Mouse (Mus musculus) lung, embryonic 16.5 days (tissue): ENCODE results near the gene Olfr554. TPM values are rescaled to one million over a fixed set of nuclear protein-coding genes. Genes with fewer than 3 reads are reported as not detected.
A peak's percentile ranks its signal among the peaks of the same experiment; 100 is the strongest.
"Not testable (repeated sequence)": the region's sequence is repeated elsewhere in the genome, so short reads cannot be mapped to it uniquely, and the experiment has no call there.

Source experiments
- ATAC-seq: fragments of 200-750 bp; cut with Nextera tagmentation; 2 replicates; pipeline ENCODE4 v1.8.0; 2017; ENCODE audit warnings: low read depth, mild to moderate bottlenecking, moderate library complexity
- H3K27ac ChIP-seq: fragments of 300-500 bp; sonication (generic); 2 replicates; pipeline ENCODE4 v1.5.1; 2014; ENCODE audit warnings: mild to moderate bottlenecking, control low read depth, low read length
- H3K27me3 ChIP-seq: fragments of 300-500 bp; sonication (generic); 2 replicates; pipeline ENCODE4 v1.6.1; 2014; ENCODE audit warnings: low read depth, low read length, mixed read lengths; ENCODE audit not compliant: control insufficient read depth, insufficient read depth
- H3K36me3 ChIP-seq: fragments of 300-500 bp; sonication (generic); 2 replicates; pipeline ENCODE4 v1.6.1; 2014; ENCODE audit warnings: low read length; ENCODE audit not compliant: control insufficient read depth, insufficient read depth
- H3K4me1 ChIP-seq: fragments of 300-500 bp; sonication (generic); replicated peaks from 2 replicates; pipeline ENCODE4 v1.6.1; 2014; ENCODE audit warnings: low read length, mixed read lengths; ENCODE audit not compliant: control insufficient read depth, insufficient read depth
- H3K4me2 ChIP-seq: fragments of 300-500 bp; sonication (generic); 2 replicates; pipeline ENCODE4 v1.6.1; 2014; ENCODE audit warnings: low read depth, low read length, control low read depth
- H3K4me3 ChIP-seq: fragments of 300-500 bp; sonication (generic); 2 replicates; pipeline ENCODE4 v1.5.1; 2014; ENCODE audit warnings: mild to moderate bottlenecking, low read length, control low read depth
- H3K9ac ChIP-seq: fragments of 300-500 bp; sonication (generic); 2 replicates; pipeline ENCODE4 v1.6.1; 2014; ENCODE audit warnings: low read length, control low read depth
- H3K9me3 ChIP-seq: fragments of 300-500 bp; sonication (generic); 2 replicates; pipeline ENCODE4 v1.6.1; 2016; ENCODE audit warnings: low read length; ENCODE audit not compliant: control insufficient read depth
- WGBS: fragments of 180-500 bp; shearing (Covaris S2); extraction: QIAGEN DNeasy Blood & Tissue Kit; methylation state at CpG from one replicate; pipeline ENCODE4 v1.1.7; 2014; 5-methylcytosine and 5-hydroxymethylcytosine counted together
- polyA plus RNA-seq: library from polyadenylated mRNA; unstranded; fragments of >200 nt; fragmentation: Nextera tagmentation; extraction: Ambion mirVana; gene quantifications from 2 replicates; pipeline ENCODE4 v1.2.1, GENCODE M21; 2015

The Olfr554 gene
- polyA plus RNA-seq, result not detected in 2 replicates

GRCm38 (mm10) chr7:102638132-102638531, at the start of gene Olfr554:
Gene Olfr554, plus strand, starts transcription at chr7:102638432.
- Histone ChIP-seq H3K9me3 (no peaks in the 10 kb centered on the region), H3K4me3 (no peak within 1 kb of the TSS), H3K36me3 (no peaks in the 10 kb centered on the region), H3K4me1 (no peaks in the 10 kb centered on the region), H3K4me2 (no peak within 1 kb of the TSS), H3K27ac (no peak within 1 kb of the TSS), H3K9ac (no peak within 1 kb of the TSS), H3K27me3 (no peaks in the 10 kb centered on the region)
- ATAC-seq, result no peak
- WGBS, result 48% methylated on average over 1 of the region's 1 CpGs

- Histone ChIP-seq H3K4me3 (no peak within 1 kb of the TSS), H3K27me3 (no peaks in the 10 kb centered on the region), H3K27ac (no peak within 1 kb of the TSS), H3K9ac (no peak within 1 kb of the TSS), H3K4me1 (no peaks in the 10 kb centered on the region), H3K9me3 (no peaks in the 10 kb centered on the region), H3K36me3 (no peaks in the 10 kb centered on the region), H3K4me2 (no peak within 1 kb of the TSS)
- ATAC-seq, result no peak
- 93% methylated on average over 3 of the region's 3 CpGs for WGBS
These were observed 46.4 kb upstream of the Olfr554 start, which contains the start of gene Olfr551 for GRCm38 (mm10) chr7:102591786-102592185. Gene Olfr551, minus strand, starts transcription at chr7:102591886.

- Histone ChIP-seq H3K4me1 (no peaks in the 10 kb centered on the region), H3K27ac (no peak within 1 kb of the TSS), H3K36me3 (no peaks in the 10 kb centered on the region), H3K4me3 (no peak within 1 kb of the TSS), H3K9me3 (no peaks in the 10 kb centered on the region), H3K4me2 (no peak within 1 kb of the TSS), H3K9ac (no peak within 1 kb of the TSS), H3K27me3 (no peaks in the 10 kb centered on the region)
- WGBS, result 45% methylated on average over 1 of the region's 1 CpGs
- no peak for ATAC-seq
These were observed 40.7 kb upstream of the Olfr554 start, which contains the start of gene Olfr552 for GRCm38 (mm10) chr7:102597378-102598031. Gene Olfr552, plus strand, starts transcription at chr7:102597770.

- Histone ChIP-seq H3K4me1 (no peaks in the 10 kb centered on the region), H3K4me2 (no peak within 1 kb of the TSS), H3K4me3 (no peak within 1 kb of the TSS), H3K27me3 (no peaks in the 10 kb centered on the region), H3K27ac (no peak within 1 kb of the TSS), H3K9ac (no peak within 1 kb of the TSS), H3K9me3 (no peaks in the 10 kb centered on the region), H3K36me3 (no peaks in the 10 kb centered on the region)
- no peak for ATAC-seq
These were observed 20.1 kb upstream of the Olfr554 start, which contains the start of gene Olfr553 for GRCm38 (mm10) chr7:102618118-102618517. Gene Olfr553, minus strand, starts transcription at chr7:102618218.

- Histone ChIP-seq H3K4me2 (no peak overlapping the region), H3K27ac (no peak overlapping the region), H3K4me3 (no peak overlapping the region), H3K4me1 (no peaks in the 10 kb centered on the region), H3K9ac (no peak overlapping the region), H3K27me3 (no peaks in the 10 kb centered on the region), H3K36me3 (no peaks in the 10 kb centered on the region), H3K9me3 (no peaks in the 10 kb centered on the region)
- ATAC-seq, result peak; percentile 74
- 33% methylated on average over 5 of the region's 5 CpGs for WGBS
These were observed 18.6 kb upstream of the Olfr554 start for GRCm38 (mm10) chr7:102619608-102620007.

GRCm38 (mm10) chr7:102620368-102620767, 17.9 kb upstream of the Olfr554 start:
- not testable (repeated sequence) for ATAC-seq, H3K4me1 ChIP-seq, H3K4me2 ChIP-seq, H3K9me3 ChIP-seq, H3K27ac ChIP-seq, H3K27me3 ChIP-seq, H3K4me3 ChIP-seq, H3K36me3 ChIP-seq, H3K9ac ChIP-seq
- WGBS, result 83% methylated on average over 19 of the region's 19 CpGs

- no peak overlapping the region for H3K4me3 ChIP-seq
- 37% methylated on average over 3 of the region's 3 CpGs for WGBS
- no peak overlapping the region for H3K9ac ChIP-seq
- H3K36me3 ChIP-seq, result no peaks in the 10 kb centered on the region
- ATAC-seq, result no peak
- no peaks in the 10 kb centered on the region for H3K27me3 ChIP-seq
- no peak overlapping the region for H3K27ac ChIP-seq
- no peaks in the 10 kb centered on the region for H3K9me3 ChIP-seq
- H3K4me1 ChIP-seq, result no peaks in the 10 kb centered on the region
- no peak overlapping the region for H3K4me2 ChIP-seq
These were observed 1.6 kb upstream of the Olfr554 start for GRCm38 (mm10) chr7:102636665-102637064.

GRCm38 (mm10) chr7:102644945-102645344, 6.7 kb downstream of the Olfr554 start:
- 70% methylated on average over 4 of the region's 4 CpGs for WGBS
- not testable (repeated sequence) for H3K9ac ChIP-seq, H3K4me2 ChIP-seq, ATAC-seq, H3K27me3 ChIP-seq, H3K9me3 ChIP-seq, H3K4me3 ChIP-seq, H3K27ac ChIP-seq, H3K36me3 ChIP-seq, H3K4me1 ChIP-seq

- Histone ChIP-seq H3K4me1 (no peaks in the 10 kb centered on the region), H3K9ac (no peak within 1 kb of the TSS), H3K27me3 (no peaks in the 10 kb centered on the region), H3K9me3 (no peaks in the 10 kb centered on the region), H3K4me2 (no peak within 1 kb of the TSS), H3K36me3 (no peaks in the 10 kb centered on the region), H3K4me3 (no peak within 1 kb of the TSS), H3K27ac (no peak within 1 kb of the TSS)
- 78% methylated on average over 1 of the region's 1 CpGs for WGBS
- ATAC-seq, result no peak
These were observed 20.3 kb downstream of the Olfr554 start, which contains the start of gene Olfr555 for GRCm38 (mm10) chr7:102658523-102658922. Gene Olfr555, plus strand, starts transcription at chr7:102658823.
